Mouse (Mus musculus): Measurements from ENCODE around the gene Sct. TPM values are rescaled to one million over a fixed set of nuclear protein-coding genes. Genes with fewer than 3 reads are reported as not detected.

Sct gene
- total and polyA plus RNA-seq, 2 experiments from 2014 or later, result 3.9 TPM; not detected in 1

DNA sequence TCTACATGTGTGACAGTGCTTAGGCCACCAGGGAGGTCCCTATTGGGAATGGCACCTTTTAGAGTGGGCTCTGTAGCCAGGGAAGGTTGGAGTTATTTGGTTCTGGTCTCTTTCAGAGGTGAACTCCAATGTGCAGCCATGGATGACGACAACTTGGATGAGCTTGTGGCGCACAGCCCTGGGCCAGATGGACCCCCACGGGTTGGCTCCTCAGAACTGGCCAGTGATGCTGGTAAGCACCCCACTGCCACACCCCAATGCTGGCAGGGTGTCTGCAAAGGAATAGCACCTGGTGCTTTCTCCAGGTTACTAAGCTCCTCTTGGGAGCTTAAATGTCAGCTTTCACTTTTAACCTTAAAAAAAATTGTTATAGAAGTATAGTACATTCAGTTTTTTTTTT is 47.8 kb downstream of the Sct start:
- 91% methylated on average over 3 of the region's 3 CpGs for WGBS
- Histone ChIP-seq H3K36me3 (ENCODE audit: insufficient read depth) (peaks cover 53% of the 10 kb centered on the region), H3K4me2 (ENCODE audit: low read depth) (no peak overlapping the region), H3K9ac (no peak overlapping the region), H3K9me3 (ENCODE audit: low read length) (no peaks in the 10 kb centered on the region), H3K27ac (ENCODE audit: low read depth, low read length) (no peak overlapping the region), H3K4me1 (ENCODE audit: insufficient read depth) (peaks cover 12% of the 10 kb centered on the region), H3K27me3 (ENCODE audit: insufficient read depth, low read length) (no peaks in the 10 kb centered on the region), H3K4me3 (ENCODE audit: low read depth, low read length) (no peak overlapping the region)
- TF ChIP-seq CTCF (IDR thresholded peaks at IDR 0.05; ENCODE audit: low read depth), result no peak
- no peak for ATAC-seq
- DNase-seq, result no peak

DNA sequence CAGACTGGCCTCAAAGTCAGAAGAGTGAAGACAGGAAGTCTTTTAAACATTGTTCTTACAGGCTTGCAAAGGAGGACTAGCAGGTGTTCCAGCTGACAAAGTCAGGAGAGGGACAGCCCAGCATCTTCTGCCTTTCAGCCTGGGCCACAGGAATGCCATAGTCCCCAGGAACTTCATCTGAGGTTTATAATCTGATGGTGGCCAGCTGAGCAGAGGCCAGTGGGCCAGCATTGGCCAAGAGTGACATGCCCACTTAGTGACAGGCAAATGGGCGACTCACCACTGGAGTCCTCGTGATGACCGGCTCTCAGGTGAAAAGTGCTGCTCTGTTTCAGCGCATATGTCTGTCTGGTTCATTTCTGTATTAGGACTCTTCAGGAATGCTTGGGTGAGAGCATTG is 48.4 kb downstream of the Sct start:
- no peak for TF ChIP-seq CTCF (IDR thresholded peaks at IDR 0.05; ENCODE audit: low read depth)
- 92% methylated on average over 4 of the region's 4 CpGs for WGBS
- Histone ChIP-seq H3K27me3 (ENCODE audit: insufficient read depth, low read length) (no peaks in the 10 kb centered on the region), H3K36me3 (ENCODE audit: insufficient read depth) (peaks cover 48% of the 10 kb centered on the region), H3K9ac (no peak overlapping the region), H3K9me3 (ENCODE audit: low read length) (no peaks in the 10 kb centered on the region), H3K4me3 (ENCODE audit: low read depth, low read length) (no peak overlapping the region), H3K4me2 (ENCODE audit: low read depth) (no peak overlapping the region), H3K4me1 (ENCODE audit: insufficient read depth) (peaks cover 12% of the 10 kb centered on the region), H3K27ac (ENCODE audit: low read depth, low read length) (no peak overlapping the region)
- no peak for DNase-seq
- ATAC-seq, result no peak

DNA sequence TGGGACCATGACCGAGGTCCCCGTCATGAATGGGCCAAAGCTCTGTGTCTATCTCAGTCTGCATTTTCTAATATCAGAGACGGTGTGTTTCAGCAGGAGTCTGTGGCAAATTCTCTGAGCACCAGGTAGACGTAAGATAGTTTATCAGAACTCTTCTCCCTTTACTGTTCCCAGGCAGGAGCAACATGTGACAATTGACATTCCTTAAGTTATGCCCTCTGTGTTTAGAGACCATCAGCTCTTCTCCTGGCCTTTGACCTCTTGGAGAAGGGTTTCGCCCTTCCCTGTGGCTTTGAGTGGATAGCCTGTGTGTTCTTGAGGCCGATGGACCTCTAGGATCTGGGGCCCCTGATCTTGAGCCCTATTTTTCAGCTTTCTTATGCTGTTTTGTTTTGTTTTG is 49.2 kb downstream of the Sct start:
- peak overlapping the region; percentile 95 for H3K4me3 ChIP-seq (ENCODE audit: low read depth, low read length)
- peak overlapping the region; percentile 62 for H3K4me2 ChIP-seq (ENCODE audit: low read depth)
- no peaks in the 10 kb centered on the region for H3K27me3 ChIP-seq (ENCODE audit: insufficient read depth, low read length)
- H3K4me1 ChIP-seq (ENCODE audit: insufficient read depth), result peaks cover 12% of the 10 kb centered on the region
- DNase-seq (no peak), ATAC-seq (no peak)
- peaks cover 39% of the 10 kb centered on the region for H3K36me3 ChIP-seq (ENCODE audit: insufficient read depth)
- TF ChIP-seq CTCF (IDR thresholded peaks at IDR 0.05; ENCODE audit: low read depth), result no peak
- no peaks in the 10 kb centered on the region for H3K9me3 ChIP-seq (ENCODE audit: low read length)
- WGBS, result 70% methylated on average over 6 of the region's 6 CpGs
- no peak overlapping the region for H3K27ac ChIP-seq (ENCODE audit: low read depth, low read length)
- H3K9ac ChIP-seq, result peak overlapping the region; percentile 93

Other genes with a start within 250 kb of the Sct start
- 126 and 163 TPM in 2 replicates for gene B4galnt4, start 218.0 kb downstream of the Sct start, total RNA-seq (2014; rRNA removed)
- 42.3 and 47.4 TPM in 2 replicates for gene B4galnt4, start 218.0 kb downstream of the Sct start, polyA plus RNA-seq (2015; fragmentation: Nextera tagmentation; extraction: Ambion mirVana)
- gene Pkp3, start 200.9 kb downstream of the Sct start, total RNA-seq (2014; rRNA removed), result not detected in 2 replicates
- gene Pkp3, start 200.9 kb downstream of the Sct start, polyA plus RNA-seq (2015; fragmentation: Nextera tagmentation; extraction: Ambion mirVana), result 0.08 TPM in 1 of 2 replicates, not detected in the other
- 2.9 TPM in 2 replicates for gene Sigirr, start 178.6 kb downstream of the Sct start, total RNA-seq (2014; rRNA removed)
- gene Sigirr, start 178.6 kb downstream of the Sct start, polyA plus RNA-seq (2015; fragmentation: Nextera tagmentation; extraction: Ambion mirVana), result 2.4 and 2.7 TPM in 2 replicates
- gene Ano9, start 161.3 kb downstream of the Sct start, total RNA-seq (2014; rRNA removed), result 0.08 and 0.43 TPM in 2 replicates
- 0.05 and 0.20 TPM in 2 replicates for gene Ano9, start 161.3 kb downstream of the Sct start, polyA plus RNA-seq (2015; fragmentation: Nextera tagmentation; extraction: Ambion mirVana)
- 24.5 and 24.9 TPM in 2 replicates for gene Ptdss2, start 156.8 kb downstream of the Sct start, total RNA-seq (2014; rRNA removed)
- 70.5 and 78.3 TPM in 2 replicates for gene Ptdss2, start 156.8 kb downstream of the Sct start, polyA plus RNA-seq (2015; fragmentation: Nextera tagmentation; extraction: Ambion mirVana)
- 41.6 and 41.9 TPM in 2 replicates for gene Rnh1, start 106.3 kb downstream of the Sct start, total RNA-seq (2014; rRNA removed)
- 43.1 and 45.4 TPM in 2 replicates for gene Rnh1, start 106.3 kb downstream of the Sct start, polyA plus RNA-seq (2015; fragmentation: Nextera tagmentation; extraction: Ambion mirVana)
- 103 and 149 TPM in 2 replicates for gene Hras, start 85.1 kb downstream of the Sct start, total RNA-seq (2014; rRNA removed)
- gene Hras, start 85.1 kb downstream of the Sct start, polyA plus RNA-seq (2015; fragmentation: Nextera tagmentation; extraction: Ambion mirVana), result 198 and 199 TPM in 2 replicates
- gene Lrrc56, start 85.0 kb downstream of the Sct start, total RNA-seq (2014; rRNA removed), result 11.1 and 11.7 TPM in 2 replicates
- gene Lrrc56, start 85.0 kb downstream of the Sct start, polyA plus RNA-seq (2015; fragmentation: Nextera tagmentation; extraction: Ambion mirVana), result 10.2 and 10.7 TPM in 2 replicates
- 0.62 TPM in 1 of 2 replicates, not detected in the other for gene Lmntd2, start 65.1 kb downstream of the Sct start, total RNA-seq (2014; rRNA removed)
- 0.15 and 0.33 TPM in 2 replicates for gene Lmntd2, start 65.1 kb downstream of the Sct start, polyA plus RNA-seq (2015; fragmentation: Nextera tagmentation; extraction: Ambion mirVana)
- gene Rassf7, start 63.3 kb downstream of the Sct start, total RNA-seq (2014; rRNA removed), result 13.3 and 15.8 TPM in 2 replicates
- gene Rassf7, start 63.3 kb downstream of the Sct start, polyA plus RNA-seq (2015; fragmentation: Nextera tagmentation; extraction: Ambion mirVana), result 15.6 and 19.1 TPM in 2 replicates
- gene Phrf1, start 50.3 kb downstream of the Sct start, total RNA-seq (2014; rRNA removed), result 50.2 and 53.8 TPM in 2 replicates
- gene Phrf1, start 50.3 kb downstream of the Sct start, polyA plus RNA-seq (2015; fragmentation: Nextera tagmentation; extraction: Ambion mirVana), result 26.1 and 35.8 TPM in 2 replicates
- 1.3 and 3.8 TPM in 2 replicates for gene Irf7, start 12.7 kb downstream of the Sct start, total RNA-seq (2014; rRNA removed)
- 3.4 and 3.7 TPM in 2 replicates for gene Irf7, start 12.7 kb downstream of the Sct start, polyA plus RNA-seq (2015; fragmentation: Nextera tagmentation; extraction: Ambion mirVana)
- gene Cdhr5, start 2.3 kb downstream of the Sct start, total RNA-seq (2014; rRNA removed), result not detected in 2 replicates
- gene Cdhr5, start 2.3 kb downstream of the Sct start, polyA plus RNA-seq (2015; fragmentation: Nextera tagmentation; extraction: Ambion mirVana), result not detected in 2 replicates
- 0.31 and 0.38 TPM in 2 replicates for gene Drd4, start 12.9 kb upstream of the Sct start, total RNA-seq (2014; rRNA removed)
- gene Drd4, start 12.9 kb upstream of the Sct start, polyA plus RNA-seq (2015; fragmentation: Nextera tagmentation; extraction: Ambion mirVana), result 0.90 and 0.98 TPM in 2 replicates
- 238 and 239 TPM in 2 replicates for gene Deaf1, start 48.6 kb upstream of the Sct start, total RNA-seq (2014; rRNA removed)
- gene Deaf1, start 48.6 kb upstream of the Sct start, polyA plus RNA-seq (2015; fragmentation: Nextera tagmentation; extraction: Ambion mirVana), result 282 and 289 TPM in 2 replicates
- 25.2 and 33.2 TPM in 2 replicates for gene Tmem80, start 48.6 kb upstream of the Sct start, total RNA-seq (2014; rRNA removed)
- 32.9 and 34.7 TPM in 2 replicates for gene Tmem80, start 48.6 kb upstream of the Sct start, polyA plus RNA-seq (2015; fragmentation: Nextera tagmentation; extraction: Ambion mirVana)
- 1.0 and 1.1 TPM in 2 replicates for gene Eps8l2, start 59.7 kb upstream of the Sct start, total RNA-seq (2014; rRNA removed)
- 0.74 and 0.82 TPM in 2 replicates for gene Eps8l2, start 59.7 kb upstream of the Sct start, polyA plus RNA-seq (2015; fragmentation: Nextera tagmentation; extraction: Ambion mirVana)
- gene Taldo1, start 113.1 kb upstream of the Sct start, total RNA-seq (2014; rRNA removed), result 224 and 297 TPM in 2 replicates
- 304 and 352 TPM in 2 replicates for gene Taldo1, start 113.1 kb upstream of the Sct start, polyA plus RNA-seq (2015; fragmentation: Nextera tagmentation; extraction: Ambion mirVana)
- gene Gatd1, start 135.0 kb upstream of the Sct start, total RNA-seq (2014; rRNA removed), result 58.9 and 65.0 TPM in 2 replicates
- gene Gatd1, start 135.0 kb upstream of the Sct start, polyA plus RNA-seq (2015; fragmentation: Nextera tagmentation; extraction: Ambion mirVana), result 50.5 and 56.0 TPM in 2 replicates
- 83.3 and 94.7 TPM in 2 replicates for gene Cend1, start 150.4 kb upstream of the Sct start, total RNA-seq (2014; rRNA removed)
- 111 and 125 TPM in 2 replicates for gene Cend1, start 150.4 kb upstream of the Sct start, polyA plus RNA-seq (2015; fragmentation: Nextera tagmentation; extraction: Ambion mirVana)
- 115 and 141 TPM in 2 replicates for gene Slc25a22, start 158.8 kb upstream of the Sct start, total RNA-seq (2014; rRNA removed)
- 106 and 132 TPM in 2 replicates for gene Slc25a22, start 158.8 kb upstream of the Sct start, polyA plus RNA-seq (2015; fragmentation: Nextera tagmentation; extraction: Ambion mirVana)
- gene Pidd1, start 164.9 kb upstream of the Sct start, total RNA-seq (2014; rRNA removed), result 2.0 and 2.2 TPM in 2 replicates
- gene Pidd1, start 164.9 kb upstream of the Sct start, polyA plus RNA-seq (2015; fragmentation: Nextera tagmentation; extraction: Ambion mirVana), result 2.3 and 2.4 TPM in 2 replicates
- gene Rplp2, start 168.2 kb upstream of the Sct start, total RNA-seq (2014; rRNA removed), result 312 and 427 TPM in 2 replicates
- gene Rplp2, start 168.2 kb upstream of the Sct start, polyA plus RNA-seq (2015; fragmentation: Nextera tagmentation; extraction: Ambion mirVana), result 868 and 1,034 TPM in 2 replicates
- 6.2 and 7.7 TPM in 2 replicates for gene Pnpla2, start 176.1 kb upstream of the Sct start, total RNA-seq (2014; rRNA removed)
- 18.3 and 22.4 TPM in 2 replicates for gene Pnpla2, start 176.1 kb upstream of the Sct start, polyA plus RNA-seq (2015; fragmentation: Nextera tagmentation; extraction: Ambion mirVana)
- gene Cracr2b, start 182.0 kb upstream of the Sct start, total RNA-seq (2014; rRNA removed), result 4.5 and 7.2 TPM in 2 replicates
- gene Cracr2b, start 182.0 kb upstream of the Sct start, polyA plus RNA-seq (2015; fragmentation: Nextera tagmentation; extraction: Ambion mirVana), result 5.2 and 6.7 TPM in 2 replicates
- 55.8 and 62.4 TPM in 2 replicates for gene Cd151, start 188.3 kb upstream of the Sct start, total RNA-seq (2014; rRNA removed)
- 12.4 and 18.7 TPM in 2 replicates for gene Cd151, start 188.3 kb upstream of the Sct start, polyA plus RNA-seq (2015; fragmentation: Nextera tagmentation; extraction: Ambion mirVana)
- 21.1 and 24.6 TPM in 2 replicates for gene Polr2l, start 196.0 kb upstream of the Sct start, total RNA-seq (2014; rRNA removed)
- 73.2 and 74.8 TPM in 2 replicates for gene Polr2l, start 196.0 kb upstream of the Sct start, polyA plus RNA-seq (2015; fragmentation: Nextera tagmentation; extraction: Ambion mirVana)
- 52.5 and 79.6 TPM in 2 replicates for gene Tspan4, start 196.1 kb upstream of the Sct start, total RNA-seq (2014; rRNA removed)
- 54.9 and 57.9 TPM in 2 replicates for gene Tspan4, start 196.1 kb upstream of the Sct start, polyA plus RNA-seq (2015; fragmentation: Nextera tagmentation; extraction: Ambion mirVana)